Mouse (Mus musculus): ENCODE measurements around the gene Nxpe5.

DNA sequence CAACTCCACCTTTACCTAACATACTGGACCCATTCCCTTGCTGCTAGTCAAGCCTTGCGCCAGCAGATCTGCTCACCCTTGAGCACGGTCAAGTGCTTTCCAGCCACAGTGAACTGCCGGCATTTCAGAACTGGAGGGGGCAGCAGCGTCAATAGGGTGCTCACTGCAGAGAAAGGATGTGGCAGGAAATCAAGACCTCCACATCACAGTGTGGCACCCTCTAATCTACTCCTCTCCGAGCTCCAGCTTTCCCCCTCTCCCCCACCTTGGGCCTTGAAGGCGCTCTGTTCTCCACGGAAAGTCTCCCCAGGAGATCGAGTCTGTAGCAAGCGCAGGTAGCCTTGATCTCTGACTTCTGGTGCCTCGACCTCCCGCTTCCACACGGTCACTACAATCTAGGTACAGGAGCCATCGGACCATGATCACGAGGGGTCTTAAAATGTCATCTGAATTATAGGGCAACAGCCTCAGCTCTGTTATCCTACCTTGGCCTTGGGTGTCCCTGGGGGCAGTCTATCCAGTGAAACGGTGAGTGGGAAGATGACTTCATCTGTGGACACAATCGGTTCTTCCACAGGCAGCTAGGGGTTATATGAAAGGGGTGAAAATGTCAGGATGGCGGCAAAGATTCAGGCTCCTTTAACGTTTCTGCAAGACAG lies 37.0 kb downstream of the Nxpe5 start:
- TF ChIP-seq CTCF (IDR thresholded peaks at IDR 0.05) (peak; percentile 7; the same call in 1 of the 2 replicates), EP300 (IDR thresholded peaks at IDR 0.05) (no peak)
